Mouse (Mus musculus) stomach, postnatal 0 days (tissue): ENCODE measurements around the gene Enpep. TPM values are rescaled to one million over a fixed set of nuclear protein-coding genes. Genes with fewer than 3 reads are reported as not detected.

Experiments used
- ATAC-seq: fragments of 200-750 bp; cut with Nextera tagmentation; 2 replicates; pipeline ENCODE4 v1.8.0; 2017; ENCODE audit not compliant: low FRiP score, low TSS enrichment
- DNase-seq: peaks from one replicate; pipeline ENCODE4 v3.0.0-alpha.2; 2016; ENCODE audit warnings: low spot score
- H3K27ac ChIP-seq: fragments of 300-500 bp; sonication (generic); replicated peaks from 2 replicates; pipeline ENCODE4 v1.5.1; 2014; ENCODE audit warnings: mild to moderate bottlenecking, control low read depth
- H3K27me3 ChIP-seq: fragments of 300-500 bp; sonication (generic); 2 replicates; pipeline ENCODE4 v1.6.1; 2014; ENCODE audit warnings: low read length; ENCODE audit not compliant: control insufficient read depth, insufficient read depth
- H3K36me3 ChIP-seq: fragments of 300-500 bp; sonication (generic); 2 replicates; pipeline ENCODE4 v1.6.1; 2014; ENCODE audit warnings: low read length, mixed read lengths; ENCODE audit not compliant: control insufficient read depth, insufficient read depth
- H3K4me1 ChIP-seq: fragments of 300-500 bp; sonication (generic); replicated peaks from 2 replicates; pipeline ENCODE4 v1.6.1; 2014; ENCODE audit warnings: antibody characterized with exemption; ENCODE audit not compliant: control insufficient read depth, insufficient read depth
- H3K4me2 ChIP-seq: fragments of 300-500 bp; sonication (generic); replicated peaks from 2 replicates; pipeline ENCODE4 v1.6.1; 2014; ENCODE audit warnings: low read depth, mild to moderate bottlenecking, control low read depth, moderate library complexity
- H3K4me3 ChIP-seq: fragments of 300-500 bp; sonication (generic); 2 replicates; pipeline ENCODE4 v1.5.1; 2014; ENCODE audit warnings: low read depth, low read length, control low read depth
- H3K9ac ChIP-seq: fragments of 300-500 bp; sonication (generic); 2 replicates; pipeline ENCODE4 v1.6.1; 2014; ENCODE audit warnings: mild to moderate bottlenecking, low read length, control low read depth, mixed read lengths
- H3K9me3 ChIP-seq: fragments of 300-500 bp; sonication (generic); 2 replicates; pipeline ENCODE4 v1.6.1; 2016; ENCODE audit warnings: low read length; ENCODE audit not compliant: control insufficient read depth
- CTCF ChIP-seq: IDR thresholded peaks from 2 replicates; pipeline ENCODE4 v1.5.1; 2016; ENCODE audit warnings: antibody characterized with exemption, low read depth, mild to moderate bottlenecking, moderate library complexity
- EP300 ChIP-seq: optimal IDR thresholded peaks from 2 replicates; pipeline ENCODE3; 2016; ENCODE audit warnings: antibody characterized with exemption
- WGBS: fragments of 180-500 bp; shearing (Covaris S2); extraction: QIAGEN DNeasy Blood & Tissue Kit; methylation state at CpG from one replicate; pipeline ENCODE4 v1.1.7; 2014; 5-methylcytosine and 5-hydroxymethylcytosine counted together
- polyA plus RNA-seq: library from polyadenylated mRNA; unstranded; fragments of >200 nt; fragmentation: Nextera tagmentation; extraction: Ambion mirVana; gene quantifications from 2 replicates; pipeline ENCODE4 v1.2.1, GENCODE M21; 2015

The Enpep gene
- 6.3 and 9.3 TPM in 2 replicates for polyA plus RNA-seq

DNA sequence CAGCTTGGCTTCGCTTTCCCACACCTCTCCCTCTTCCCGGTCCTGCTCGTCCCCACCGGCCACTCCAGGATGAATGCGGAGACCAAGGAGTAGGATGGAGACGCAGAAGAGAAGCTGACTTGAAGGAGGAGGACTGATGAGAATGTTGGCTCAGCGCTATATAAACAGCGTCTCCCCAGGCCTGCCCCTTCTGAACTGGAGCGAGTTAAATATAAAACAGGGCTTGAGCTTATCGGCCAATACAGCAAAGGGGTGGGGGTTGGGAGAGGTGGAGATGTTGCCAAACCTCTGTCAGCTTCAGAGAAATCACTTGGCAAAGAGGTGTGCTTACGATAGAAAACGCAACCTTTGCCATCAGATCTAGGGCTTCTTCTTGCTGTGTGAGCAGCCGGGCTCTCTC, at the start of gene Enpep:
Gene Enpep (minus strand): TSS at position 135 of the 400 bp plus-strand sequence.
- 8% methylated on average over 13 of the region's 13 CpGs for WGBS
- Histone ChIP-seq H3K36me3 (no peaks in the 10 kb centered on the region), H3K27ac (no peak within 1 kb of the TSS), H3K9me3 (no peaks in the 10 kb centered on the region), H3K9ac (no peak within 1 kb of the TSS), H3K27me3 (no peaks in the 10 kb centered on the region), H3K4me3 (peak within 1 kb of the TSS; percentile 32), H3K4me1 (no peaks in the 10 kb centered on the region), H3K4me2 (peak within 1 kb of the TSS; percentile 55)
- ATAC-seq (no peak; the same call in 1 of the 2 replicates), DNase-seq (peak; percentile 41)
- no peak for TF ChIP-seq CTCF
- TF ChIP-seq EP300: no peak

DNA sequence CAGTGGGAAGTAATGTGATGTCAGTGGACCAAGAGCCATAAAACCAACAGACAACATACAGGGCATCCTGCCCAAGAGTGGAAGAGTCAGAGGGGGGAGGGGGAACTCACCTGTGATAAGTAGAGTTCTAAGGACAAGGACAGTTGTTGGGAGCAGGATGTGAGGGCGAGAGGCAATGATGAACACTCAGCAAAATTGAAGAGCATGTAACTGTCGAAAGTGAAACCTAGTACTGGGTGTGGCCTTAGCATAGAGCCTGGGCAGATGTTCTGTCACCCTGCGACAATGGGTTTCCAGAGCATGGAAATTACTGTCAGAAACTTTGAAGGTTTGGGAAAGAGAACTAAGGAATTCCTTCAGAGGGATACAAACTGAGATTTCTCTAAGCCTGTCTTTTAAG, 46.6 kb upstream of the Enpep start:
- no peaks in the 10 kb centered on the region for H3K36me3 ChIP-seq
- H3K27me3 ChIP-seq: no peaks in the 10 kb centered on the region
- no peak overlapping the region for H3K9ac ChIP-seq
- H3K9me3 ChIP-seq: no peaks in the 10 kb centered on the region
- ATAC-seq (no peak), DNase-seq (no peak)
- no peaks in the 10 kb centered on the region for H3K4me1 ChIP-seq
- 62% methylated on average over 3 of the region's 3 CpGs for WGBS
- no peak for TF ChIP-seq EP300
- no peak for TF ChIP-seq CTCF
- no peak overlapping the region for H3K4me3 ChIP-seq
- no peak overlapping the region for H3K27ac ChIP-seq
- H3K4me2 ChIP-seq: no peak overlapping the region

DNA sequence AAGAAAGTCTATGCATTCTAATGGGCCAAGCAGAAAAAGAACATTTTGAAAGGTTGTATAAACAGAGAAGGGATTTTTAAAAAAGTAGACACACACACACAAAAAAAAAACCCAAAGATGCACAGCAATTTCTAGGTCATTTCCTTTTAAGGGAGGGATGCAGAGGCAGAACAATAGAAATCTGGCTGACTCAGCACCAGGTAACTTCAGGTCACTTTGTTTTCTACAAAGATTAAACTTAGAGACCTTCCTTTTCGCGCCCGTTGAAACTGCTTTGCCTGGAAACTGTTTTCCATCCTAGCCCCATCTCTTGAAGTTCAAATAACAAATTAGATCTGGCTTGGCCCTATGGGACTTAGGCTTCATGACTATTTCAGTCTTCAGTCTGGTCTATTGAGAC, 42.6 kb upstream of the Enpep start:
- Histone ChIP-seq H3K9ac (no peak overlapping the region), H3K4me2 (no peak overlapping the region), H3K9me3 (no peaks in the 10 kb centered on the region), H3K27ac (no peak overlapping the region), H3K4me1 (no peaks in the 10 kb centered on the region), H3K36me3 (no peaks in the 10 kb centered on the region), H3K27me3 (no peaks in the 10 kb centered on the region), H3K4me3 (no peak overlapping the region)
- WGBS: 85% methylated on average over 3 of the region's 3 CpGs
- no peak for TF ChIP-seq CTCF
- TF ChIP-seq EP300: no peak
- no peak for ATAC-seq
- DNase-seq: no peak

DNA sequence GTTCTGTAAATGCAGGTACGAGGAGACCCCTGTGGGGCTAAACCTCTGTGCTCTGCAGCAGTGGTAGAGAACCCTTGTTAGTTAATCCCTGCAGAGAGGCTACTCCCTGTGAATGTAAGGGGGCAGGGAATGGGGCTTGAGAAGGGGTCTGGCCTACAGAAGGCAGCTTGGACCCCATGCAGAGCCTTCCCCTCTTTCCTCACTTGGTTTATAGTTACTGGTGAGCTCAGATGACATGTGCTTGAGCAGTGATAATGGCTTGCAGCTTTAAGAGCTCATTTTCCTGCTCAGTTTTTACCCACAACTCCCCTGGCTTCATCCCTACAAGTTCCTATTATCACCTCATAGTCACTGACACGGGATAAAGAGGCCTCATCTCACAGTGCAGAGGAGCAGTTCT, 40.6 kb upstream of the Enpep start:
- no peak overlapping the region for H3K27ac ChIP-seq
- ATAC-seq (no peak), DNase-seq (no peak)
- no peaks in the 10 kb centered on the region for H3K9me3 ChIP-seq
- no peak overlapping the region for H3K9ac ChIP-seq
- no peak overlapping the region for H3K4me3 ChIP-seq
- no peaks in the 10 kb centered on the region for H3K27me3 ChIP-seq
- no peaks in the 10 kb centered on the region for H3K4me1 ChIP-seq
- 59% methylated on average over 2 of the region's 2 CpGs for WGBS
- TF ChIP-seq EP300 (no peak), CTCF (no peak)
- no peaks in the 10 kb centered on the region for H3K36me3 ChIP-seq
- H3K4me2 ChIP-seq: no peak overlapping the region

DNA sequence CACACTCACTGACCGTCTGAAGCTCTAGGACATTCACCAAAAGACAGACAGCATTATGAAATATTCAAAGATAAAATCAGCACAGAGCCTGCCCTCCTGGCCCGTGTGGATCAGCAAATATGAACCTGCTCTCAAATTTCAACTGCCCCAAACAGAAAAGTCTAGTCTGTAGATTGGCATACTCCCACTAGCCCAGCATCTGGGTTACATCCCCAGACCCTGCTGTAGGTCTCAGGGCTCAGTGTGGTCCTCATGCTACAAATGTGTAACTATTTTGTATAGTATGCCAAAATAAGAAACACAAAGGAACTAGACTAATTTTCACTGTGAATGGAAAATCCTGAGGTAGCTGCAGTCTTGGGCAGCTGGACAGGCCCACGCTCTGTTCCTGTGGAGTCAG, 37.0 kb upstream of the Enpep start:
- TF ChIP-seq EP300 (no peak), CTCF (no peak)
- no peaks in the 10 kb centered on the region for H3K9me3 ChIP-seq
- WGBS: 76% methylated on average over 3 of the region's 3 CpGs
- no peaks in the 10 kb centered on the region for H3K36me3 ChIP-seq
- no peak overlapping the region for H3K9ac ChIP-seq
- H3K4me3 ChIP-seq: no peak overlapping the region
- no peaks in the 10 kb centered on the region for H3K4me1 ChIP-seq
- H3K27me3 ChIP-seq: no peaks in the 10 kb centered on the region
- no peak overlapping the region for H3K27ac ChIP-seq
- ATAC-seq (no peak), DNase-seq (no peak)
- H3K4me2 ChIP-seq: no peak overlapping the region

DNA sequence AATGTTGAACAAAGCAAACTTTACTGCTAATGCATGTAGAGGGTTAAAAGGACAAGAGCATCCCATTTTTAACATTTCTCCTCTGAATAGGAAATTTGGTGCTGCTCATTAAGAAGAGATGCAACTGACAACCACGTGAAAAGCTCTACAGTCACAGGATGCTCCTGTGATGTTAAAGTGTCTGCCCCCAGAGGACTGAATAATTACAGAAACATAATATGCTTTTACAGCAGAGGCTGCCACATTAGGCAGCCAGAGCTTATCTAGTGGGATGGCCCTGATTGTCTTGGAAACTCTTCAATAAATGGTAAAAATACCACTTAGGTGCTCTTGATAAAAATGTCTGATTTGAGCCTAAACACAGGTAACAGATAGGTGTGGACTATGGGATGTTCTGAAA, 33.4 kb upstream of the Enpep start:
- Histone ChIP-seq H3K9me3 (no peaks in the 10 kb centered on the region), H3K27ac (no peak overlapping the region), H3K4me2 (no peak overlapping the region), H3K9ac (no peak overlapping the region), H3K27me3 (no peaks in the 10 kb centered on the region), H3K4me1 (no peaks in the 10 kb centered on the region), H3K36me3 (no peaks in the 10 kb centered on the region), H3K4me3 (no peak overlapping the region)
- WGBS: 68% methylated on average over 1 of the region's 1 CpGs
- ATAC-seq: no peak
- DNase-seq: no peak
- no peak for TF ChIP-seq EP300
- no peak for TF ChIP-seq CTCF
